Mouse (Mus musculus): ENCODE measurements around the gene Spryd3. TPM values are rescaled to one million over a fixed set of nuclear protein-coding genes. Genes with fewer than 3 reads are reported as not detected.
"Not testable (repeated sequence)": the region's sequence is repeated elsewhere in the genome, so short reads cannot be mapped to it uniquely, and the experiment has no call there.

The Spryd3 gene
- total RNA-seq (2021) = 100 to 1,000 TPM; 141 to 151 TPM

DNA sequence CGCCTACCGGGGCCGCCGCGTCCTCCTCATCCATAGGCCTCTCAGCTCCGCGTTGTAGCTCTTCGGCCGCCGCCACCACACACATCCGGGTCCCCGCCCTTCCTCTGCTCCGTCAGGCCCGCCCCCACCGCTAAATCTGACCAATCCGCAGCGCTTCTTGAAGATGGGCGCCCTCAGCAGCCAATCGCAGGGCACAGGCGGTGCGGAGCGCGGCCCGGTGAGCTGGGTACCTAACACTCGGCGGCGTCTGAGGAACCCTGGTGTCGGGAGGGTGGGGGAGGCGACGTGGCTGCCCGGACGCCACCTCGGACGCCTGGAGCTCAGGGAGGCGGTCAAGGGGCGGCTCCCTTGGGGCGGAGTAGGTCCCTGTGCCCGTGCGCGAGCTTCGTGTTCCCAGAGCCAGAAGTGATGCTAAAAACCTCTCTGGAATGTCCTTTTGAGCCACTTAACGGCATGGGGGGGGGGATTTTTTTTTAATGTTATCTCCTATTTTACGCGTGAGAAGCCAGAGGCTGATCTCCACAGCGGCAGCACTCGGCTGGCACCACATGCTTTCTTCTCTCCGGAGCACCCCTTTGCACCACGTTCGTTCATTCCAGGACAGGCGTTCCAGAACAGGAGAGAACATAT lies at the start of gene Spryd3:
Spryd3 (minus strand) TSS at position 106 of the 630 bp plus-strand sequence.
- peak; percentile 98 to 99 for DNase-seq

DNA sequence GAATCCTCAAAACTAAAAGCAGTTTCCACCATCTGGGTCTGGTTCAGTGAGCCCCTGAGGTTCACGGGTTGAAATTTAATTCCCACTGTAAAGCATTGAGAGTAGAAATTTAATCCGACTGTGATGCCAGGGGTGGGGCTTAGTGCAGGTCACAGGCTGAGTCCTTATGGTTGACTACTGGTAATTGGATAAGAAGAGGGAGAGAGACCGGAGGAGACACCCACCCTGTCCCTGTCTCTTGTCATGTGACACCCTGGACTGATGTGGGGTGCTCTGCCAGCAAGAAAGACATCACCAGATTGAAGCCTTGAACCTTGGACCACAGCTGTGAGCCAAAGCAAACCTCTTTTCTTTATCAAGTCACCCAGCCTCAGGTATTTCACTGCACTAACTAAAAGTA lies 47.0 kb upstream of the Spryd3 start:
- DNase-seq = no peak

DNA sequence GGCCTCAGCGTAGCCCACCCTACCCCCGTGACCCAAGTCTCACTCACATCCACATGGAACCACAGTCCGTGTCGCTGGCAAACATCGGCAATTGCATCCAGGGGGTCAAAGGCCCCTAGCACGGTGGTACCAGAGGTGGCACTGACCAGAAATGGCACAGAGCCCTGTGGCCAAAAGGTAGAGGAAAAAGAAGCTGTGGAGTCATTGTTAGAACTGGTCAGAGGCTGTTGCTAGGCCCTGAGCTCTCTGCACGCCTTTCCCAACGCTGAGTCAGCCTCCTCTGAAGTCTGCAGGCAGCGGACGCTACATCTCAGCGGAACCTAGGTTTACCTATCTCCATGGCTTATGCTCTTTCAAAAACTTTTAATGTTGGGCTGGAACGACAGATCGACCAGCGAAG lies 43.9 kb upstream of the Spryd3 start:
- no peak for DNase-seq

DNA sequence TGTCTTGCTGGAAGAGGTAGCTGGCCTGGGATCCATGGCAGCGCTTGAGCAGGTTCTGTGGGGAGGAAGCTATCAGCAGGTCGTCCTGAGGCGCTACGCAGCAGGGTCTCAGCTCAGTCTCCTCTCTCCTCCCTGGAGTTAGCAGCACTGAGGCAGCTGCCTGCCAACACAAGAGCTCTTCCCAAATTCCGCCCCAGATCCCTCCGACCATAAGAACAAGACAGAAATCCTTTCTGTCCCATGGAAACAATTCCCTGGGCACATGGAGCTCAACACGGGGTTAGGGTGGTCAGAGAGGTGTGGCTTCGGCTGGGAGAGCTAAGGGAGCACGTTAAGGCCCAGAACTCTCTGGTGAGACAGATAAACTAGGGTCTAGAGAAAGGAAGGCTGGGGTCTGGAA lies 43.1 kb upstream of the Spryd3 start:
- DNase-seq = no peak

DNA sequence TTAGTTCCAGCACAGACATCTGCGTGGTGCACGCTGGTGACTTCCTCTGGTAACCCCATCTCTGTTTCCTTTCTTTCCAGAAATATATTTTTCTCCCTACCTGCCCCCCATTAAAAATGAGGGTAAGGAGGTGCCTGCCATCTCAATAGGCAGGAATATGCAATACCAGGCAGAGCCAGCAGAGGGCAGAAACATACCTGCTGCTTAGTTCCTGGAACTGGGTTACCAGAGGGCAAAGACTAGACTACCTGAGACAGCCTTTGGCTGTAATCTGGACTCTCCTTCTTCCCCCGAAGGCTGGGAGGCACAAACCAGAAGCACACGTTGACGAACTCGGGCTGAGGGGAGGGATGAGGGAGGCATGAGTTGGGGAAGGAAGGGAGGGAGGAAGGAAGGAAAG lies 42.2 kb upstream of the Spryd3 start:
- DNase-seq = peak; percentile 69 to 78

DNA sequence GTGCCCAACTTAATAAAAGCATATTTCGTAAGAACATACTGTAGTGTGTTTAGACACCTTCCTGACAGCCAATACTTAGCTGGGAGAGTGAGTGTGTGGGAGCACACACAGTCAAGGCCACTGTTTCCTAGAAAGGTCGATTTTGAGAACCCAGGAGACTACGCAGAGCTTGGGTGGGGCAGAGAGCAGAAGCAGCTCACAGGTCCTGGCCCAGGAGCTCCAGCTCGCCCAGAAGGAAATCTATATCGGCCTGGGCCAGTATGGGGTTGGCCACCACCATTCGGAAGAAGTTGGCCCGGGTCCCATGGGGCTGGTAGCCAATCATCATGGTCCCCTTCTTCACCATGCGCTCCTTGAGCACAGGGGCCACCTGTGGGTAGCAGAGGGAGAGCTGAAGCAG lies 41.4 kb upstream of the Spryd3 start:
- DNase-seq = no peak

DNA sequence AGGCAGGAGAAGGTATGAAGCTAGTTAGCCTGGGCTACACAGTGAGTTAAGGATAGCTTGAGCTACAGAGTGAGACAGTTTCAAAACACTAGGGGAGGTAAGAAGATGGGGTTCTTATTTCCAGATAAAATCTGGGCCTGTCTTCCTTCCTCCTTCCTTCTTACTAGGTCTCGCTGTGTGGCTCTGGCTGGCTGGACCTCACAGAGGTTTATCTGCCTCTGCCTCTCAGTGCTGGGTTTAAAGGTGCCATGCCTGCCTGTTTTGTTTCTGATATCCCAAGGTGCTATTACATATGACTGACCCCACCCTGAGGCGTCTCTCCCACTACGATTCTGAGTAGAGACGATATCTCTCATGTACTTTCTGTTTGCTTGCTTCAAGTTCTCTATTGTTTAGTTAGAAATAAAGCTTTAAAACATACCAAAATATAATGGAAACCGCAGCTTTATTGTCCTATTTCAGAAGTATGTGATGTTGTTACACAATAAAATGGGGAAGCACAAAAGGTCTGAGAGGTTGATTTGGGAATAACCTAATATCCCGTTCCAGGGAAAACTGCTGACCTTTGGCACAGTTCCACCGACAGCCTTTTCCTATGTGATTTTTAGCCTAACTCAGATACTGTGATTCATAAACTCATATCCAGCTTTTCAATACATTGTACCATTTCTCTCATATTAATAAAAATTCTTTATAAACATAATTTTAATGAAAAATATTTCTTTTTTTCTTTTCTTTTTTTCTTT lies 40.7 kb upstream of the Spryd3 start:
- no peak for DNase-seq

DNA sequence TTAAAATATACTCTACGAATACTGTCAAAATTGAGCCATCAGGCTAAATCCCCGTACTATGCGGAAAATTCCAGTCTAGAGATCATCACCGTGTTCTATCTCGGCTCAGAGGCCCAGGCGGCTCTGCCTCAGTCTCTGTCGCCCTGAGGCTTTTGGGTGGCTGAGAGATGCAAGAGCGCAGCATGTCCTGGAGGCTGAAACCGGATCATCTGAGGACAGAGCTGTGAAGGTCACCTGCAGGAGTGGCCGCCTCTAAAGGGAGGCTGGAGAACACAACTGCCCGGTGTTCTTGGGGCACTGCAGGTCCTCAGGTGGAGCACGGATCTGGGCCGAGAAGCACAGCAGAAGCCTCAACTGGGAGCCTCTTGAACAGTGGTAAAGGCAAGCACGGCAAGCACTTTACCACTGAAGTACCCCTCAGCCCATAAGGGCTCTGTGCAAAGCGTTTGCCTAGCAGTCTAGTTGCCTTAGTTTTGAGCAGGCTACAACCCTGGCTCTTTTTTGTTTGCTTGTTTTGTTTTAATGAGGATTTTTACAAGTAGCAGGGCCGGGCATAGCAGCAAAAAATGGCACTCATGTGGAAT lies 39.8 kb upstream of the Spryd3 start:
- no peak for DNase-seq

DNA sequence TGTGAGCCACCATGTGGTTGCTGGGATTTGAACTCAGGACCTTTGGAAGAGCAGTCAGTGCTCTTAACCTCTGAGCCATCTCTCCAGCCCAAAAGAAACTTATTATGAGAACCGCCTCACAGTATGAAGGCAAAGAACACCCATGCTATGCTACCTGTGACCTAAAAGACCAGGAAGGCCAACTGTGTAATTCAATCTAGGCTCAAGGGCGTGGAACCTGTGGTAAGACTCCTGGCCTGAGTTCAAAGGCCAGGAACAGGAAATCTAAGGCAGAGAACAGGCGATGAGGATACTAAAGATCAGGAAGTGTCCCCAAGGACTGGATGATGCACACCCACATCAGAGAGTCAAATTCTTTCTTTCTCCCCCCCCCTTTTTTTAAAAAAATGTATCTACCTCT lies 37.5 kb upstream of the Spryd3 start:
- no peak for DNase-seq

DNA sequence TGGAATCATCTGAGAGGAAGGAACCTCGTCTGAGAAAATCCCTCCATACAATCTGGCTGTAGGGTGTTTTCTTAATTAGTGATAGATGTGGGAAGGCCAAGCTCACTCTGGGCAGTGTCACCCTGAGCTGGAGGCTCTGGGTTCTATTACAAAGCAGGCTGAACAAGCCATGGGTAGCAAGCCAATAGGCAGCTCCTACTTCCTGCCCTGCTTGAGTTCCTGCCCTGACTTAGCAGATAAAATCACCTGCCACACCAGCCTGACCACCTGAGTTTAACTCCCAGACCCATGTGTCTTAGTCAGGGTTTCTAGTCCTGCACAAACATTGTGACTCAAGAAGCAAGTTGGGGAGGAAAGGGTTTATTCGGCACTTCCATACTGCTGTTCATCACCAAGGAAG lies 33.0 kb upstream of the Spryd3 start:
- no peak for DNase-seq

DNA sequence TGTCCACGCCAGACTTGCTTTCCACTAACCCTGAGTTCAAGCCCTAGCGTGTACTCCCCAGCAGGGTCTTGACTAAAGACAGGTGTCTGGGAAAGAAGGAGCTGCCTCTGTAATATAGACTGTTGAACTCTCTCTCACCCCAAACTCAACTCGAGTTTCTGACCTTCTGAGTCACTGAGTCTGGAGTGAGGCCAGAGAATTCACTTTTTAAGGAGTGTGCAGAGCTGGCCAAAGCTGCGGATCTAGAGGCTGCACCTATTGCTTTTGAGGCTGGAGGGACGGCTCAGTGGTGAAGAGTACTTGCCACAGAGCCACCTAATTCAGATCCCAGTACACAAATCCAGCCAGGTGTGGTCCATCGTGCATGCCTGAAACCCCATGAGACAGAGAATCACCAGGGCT lies 31.6 kb upstream of the Spryd3 start:
- no peak for DNase-seq

DNA sequence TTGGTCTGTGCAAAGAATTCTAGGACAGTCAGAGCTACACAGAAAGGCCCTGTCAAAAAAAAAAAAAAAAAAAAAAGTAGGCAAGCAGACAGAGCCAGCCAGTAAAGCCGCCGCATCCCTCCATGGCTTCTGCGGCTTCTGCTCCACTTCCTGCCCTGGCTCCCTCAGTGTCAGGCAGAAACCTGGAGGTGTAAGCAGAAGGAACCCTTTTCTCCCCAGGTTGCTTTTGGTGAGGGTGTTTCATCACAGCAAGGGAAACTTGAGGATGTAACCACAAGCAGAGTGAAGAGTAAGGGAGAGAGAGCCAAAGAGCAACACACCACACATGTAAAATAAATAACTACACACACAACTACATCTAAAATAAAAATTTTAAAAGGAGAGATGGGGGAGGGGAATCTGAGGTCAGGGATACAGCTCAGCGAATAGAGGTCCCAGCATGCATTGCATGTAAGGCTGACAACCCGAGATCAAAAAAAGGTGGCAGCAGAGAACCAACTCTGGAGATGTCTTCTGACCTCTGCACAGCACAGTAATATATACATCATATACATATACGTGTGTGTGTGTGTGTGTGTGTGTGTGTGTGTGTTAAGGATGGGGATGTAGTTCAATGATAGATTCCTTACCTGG lies 29.6 kb upstream of the Spryd3 start:
- no peak for DNase-seq

DNA sequence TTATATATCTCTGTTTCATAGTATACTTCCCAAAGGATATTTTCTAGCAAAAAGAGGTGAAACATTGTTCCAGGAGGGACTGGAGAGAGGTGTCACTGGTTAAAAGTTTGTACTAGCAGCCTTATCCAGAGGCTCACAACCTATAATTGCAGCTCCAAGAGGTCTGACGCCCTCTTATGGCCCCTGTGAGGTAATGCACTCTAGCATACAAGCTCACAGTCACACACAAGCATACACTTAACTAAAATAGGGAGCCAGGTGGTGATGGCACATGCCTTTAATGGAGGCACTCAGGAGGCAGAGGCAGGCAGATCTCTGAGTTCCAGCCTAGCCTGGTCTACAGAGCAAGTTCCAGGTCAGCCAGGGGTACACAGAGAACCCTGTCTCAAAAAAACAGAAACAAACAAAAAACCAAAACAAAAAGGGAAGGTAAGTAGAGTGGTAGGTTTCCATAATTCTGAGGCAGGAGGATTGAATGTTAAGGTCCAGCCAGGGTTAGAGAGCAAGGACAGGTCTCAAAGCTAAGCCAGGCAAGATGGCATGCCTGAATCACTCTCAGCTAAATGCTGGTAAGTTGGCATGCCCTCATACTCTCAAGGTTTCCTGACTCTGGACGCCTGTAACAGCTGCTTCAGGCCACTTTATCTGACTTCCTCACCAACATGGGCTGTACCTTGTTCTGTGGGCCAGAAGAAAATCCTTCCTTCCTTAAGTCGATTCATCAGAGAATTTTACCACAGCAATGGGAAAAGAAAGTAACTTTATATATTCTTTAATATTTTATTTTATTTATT lies 28.1 kb upstream of the Spryd3 start:
- no peak for DNase-seq

DNA sequence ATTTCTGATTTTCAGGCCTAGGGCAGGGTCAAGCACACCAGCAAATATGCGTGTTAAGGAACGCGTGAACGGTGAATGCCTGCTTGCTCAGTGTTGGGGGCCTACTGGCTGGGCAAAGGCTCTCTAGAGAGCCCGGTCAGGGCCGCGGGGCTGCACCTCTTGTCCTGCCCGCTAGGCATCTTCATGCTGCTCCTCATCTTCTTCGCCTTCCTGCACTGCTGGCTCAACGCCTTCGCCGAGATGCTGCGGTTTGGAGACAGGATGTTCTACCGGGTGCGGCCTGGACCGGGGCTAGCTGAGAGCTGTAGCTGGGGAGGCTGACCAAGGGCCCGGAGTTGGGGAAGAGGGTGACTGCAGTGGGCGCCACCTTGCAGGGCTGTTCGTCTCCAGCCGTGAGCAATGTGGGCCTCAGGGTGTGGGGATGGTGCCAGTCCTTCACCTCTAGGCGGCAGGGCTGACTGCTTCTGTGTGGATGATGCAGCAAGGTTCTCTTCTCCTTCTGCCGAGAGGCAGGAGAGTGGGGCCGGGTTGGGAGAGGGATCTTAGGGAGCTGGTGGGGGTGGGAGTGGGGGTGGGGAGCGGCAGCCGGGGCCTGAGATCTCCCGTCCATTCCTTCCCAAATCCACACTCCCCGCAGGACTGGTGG lies 24.5 kb upstream of the Spryd3 start:
- no peak for DNase-seq

DNA sequence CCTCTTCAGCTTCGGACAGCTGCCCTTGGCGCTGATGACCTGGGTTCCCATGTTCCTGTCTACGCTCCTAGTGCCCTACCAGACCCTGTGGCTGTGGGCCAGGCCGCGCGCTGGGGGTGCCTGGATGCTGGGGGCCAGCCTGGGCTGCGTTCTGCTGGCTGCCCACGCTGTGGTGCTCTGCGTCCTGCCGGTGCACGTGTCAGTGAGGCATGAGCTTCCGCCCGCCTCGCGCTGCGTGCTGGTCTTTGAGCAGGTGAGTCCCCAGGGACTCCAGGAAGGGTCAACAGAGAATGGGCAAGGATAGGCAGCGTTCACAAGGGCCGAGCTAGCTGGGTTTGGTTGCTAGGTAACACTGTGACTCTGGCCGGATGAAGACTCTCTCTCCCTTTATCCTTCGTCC lies 20.8 kb upstream of the Spryd3 start:
- no peak for DNase-seq

DNA sequence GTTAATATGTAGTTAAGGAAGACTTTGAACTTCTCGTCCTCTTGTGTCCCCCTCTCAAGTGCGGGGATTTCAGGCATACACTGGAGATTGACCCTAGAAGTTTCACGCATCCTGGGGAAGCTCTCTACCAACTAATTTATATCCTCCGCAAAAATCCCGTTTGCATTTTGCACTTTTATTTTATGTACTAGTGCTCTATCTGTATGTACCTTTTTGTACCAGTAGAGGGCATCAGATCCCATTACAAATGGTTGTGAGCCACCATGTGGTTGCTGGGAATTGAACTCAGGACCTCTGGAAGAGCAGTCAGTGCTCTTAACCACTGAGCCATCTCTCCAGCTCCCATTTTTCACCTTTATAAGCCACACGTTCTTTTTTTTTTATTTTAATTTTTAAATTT lies 19.0 kb upstream of the Spryd3 start:
- DNase-seq = not testable (repeated sequence)

DNA sequence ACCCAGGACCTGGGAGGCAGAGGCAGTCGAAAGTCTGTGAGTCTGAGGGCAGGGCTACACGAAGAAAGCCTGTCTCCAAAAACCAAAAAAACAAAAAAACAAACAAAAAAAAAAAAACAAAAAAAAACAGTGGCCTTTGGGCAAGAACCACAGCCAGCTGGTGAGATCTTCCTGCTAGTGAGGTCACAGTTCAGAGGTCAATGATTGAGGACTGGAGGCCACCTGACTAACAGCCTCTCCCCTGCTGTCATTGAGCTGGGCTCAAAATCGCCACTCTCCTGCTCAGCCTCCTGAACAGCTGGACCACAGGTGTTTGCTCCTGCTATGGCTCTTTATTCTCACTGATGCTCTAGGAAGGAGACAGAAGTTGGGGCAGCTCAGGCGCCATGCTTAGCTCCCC lies 16.6 kb upstream of the Spryd3 start:
- no peak for DNase-seq

DNA sequence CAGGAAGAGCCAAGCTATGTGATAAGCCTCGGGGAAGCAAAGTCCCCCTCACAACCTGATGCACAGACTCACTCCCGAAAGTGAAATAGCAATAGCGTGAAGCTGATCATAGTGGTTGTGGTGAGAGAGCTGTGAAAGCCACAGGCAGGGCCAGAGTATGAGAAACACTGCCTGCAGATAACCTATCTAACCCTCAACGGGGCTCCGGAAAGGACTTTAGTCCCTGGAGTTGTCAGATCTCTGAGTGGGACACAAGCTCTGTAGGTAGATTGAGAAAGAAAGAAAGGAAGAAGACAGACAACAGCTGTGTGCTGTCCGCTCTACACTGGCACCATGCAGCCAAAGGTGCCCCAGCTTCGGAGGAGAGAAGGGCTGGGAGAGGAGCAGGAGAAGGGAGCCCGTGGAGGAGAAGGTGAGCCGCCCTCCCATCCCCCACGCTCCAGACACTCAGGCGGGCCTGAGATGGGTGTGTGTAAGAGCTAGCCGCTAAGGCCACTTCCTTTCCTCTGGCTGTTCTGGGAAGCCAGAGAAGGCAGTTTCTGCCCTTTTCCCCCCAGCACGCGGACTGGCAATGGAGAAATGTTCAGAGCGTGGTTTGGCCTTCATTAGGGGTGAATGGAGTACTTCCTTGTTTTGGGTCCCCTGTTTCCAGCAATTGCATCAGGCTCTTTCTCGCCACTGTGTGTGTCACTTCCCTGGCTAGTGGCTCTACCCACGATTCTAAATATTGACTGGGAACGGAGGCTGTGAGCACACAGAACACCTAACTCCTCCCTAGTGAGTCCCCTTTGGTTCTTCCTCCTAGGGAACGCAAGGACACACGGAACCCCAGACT lies 14.5 kb upstream of the Spryd3 start, which contains the start of gene Soat2:
Soat2 (plus strand) TSS at position 226 of the 835 bp plus-strand sequence.
- no peak for DNase-seq

DNA sequence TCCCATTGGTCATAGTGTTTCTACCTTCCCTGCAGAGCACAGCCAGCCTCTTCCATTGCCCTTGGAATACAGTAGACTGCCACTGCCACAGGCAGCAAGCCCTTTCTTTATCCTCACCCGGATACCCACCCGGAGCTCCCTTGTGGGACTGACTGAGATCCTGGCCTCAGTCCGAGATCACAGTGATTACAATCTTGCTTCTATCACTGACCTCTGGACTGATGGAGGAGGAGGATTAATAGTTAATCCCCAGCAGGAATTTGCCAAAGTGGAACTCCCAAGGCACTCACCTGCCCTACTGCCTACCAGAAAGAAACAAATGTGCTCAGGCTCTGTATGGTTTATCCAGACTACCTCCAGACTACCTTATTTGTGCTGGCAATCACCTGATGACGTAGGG lies 13.5 kb upstream of the Spryd3 start:
- no peak for DNase-seq

DNA sequence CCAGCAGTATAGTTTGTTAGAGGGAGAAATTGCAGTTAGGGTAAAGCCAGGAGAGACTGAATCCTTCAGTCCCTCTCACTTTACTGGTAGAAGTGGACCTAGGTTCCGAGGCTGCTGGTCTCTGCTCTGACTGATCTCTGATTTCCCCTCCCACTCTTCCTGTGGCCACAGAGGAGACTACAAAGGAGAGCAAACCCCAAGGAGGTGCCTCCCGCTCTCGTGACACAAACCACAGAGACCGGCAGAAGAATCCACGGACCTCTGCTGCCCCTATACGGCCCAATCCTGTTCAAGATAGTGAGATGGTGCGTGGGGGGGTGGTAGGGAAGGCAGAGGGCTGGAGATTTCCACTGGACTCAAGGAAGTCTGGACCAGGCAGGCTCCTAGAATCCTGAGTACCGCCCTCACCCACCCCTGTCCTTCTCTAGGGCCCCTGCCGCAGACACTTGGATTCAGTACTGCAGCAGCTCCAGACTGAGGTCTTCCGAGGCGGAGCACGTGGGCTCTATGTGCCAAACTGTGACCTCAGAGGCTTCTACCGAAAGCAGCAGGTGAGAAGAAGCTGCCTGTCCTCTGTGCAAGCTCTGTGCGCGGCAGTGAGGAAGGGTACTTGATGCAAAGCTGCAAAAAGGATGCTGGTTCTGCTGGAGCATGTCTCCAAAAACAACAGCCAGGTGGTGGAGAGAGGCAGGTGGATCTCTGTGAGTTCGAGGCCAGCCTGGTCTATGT lies 11.8 kb upstream of the Spryd3 start:
- no peak for DNase-seq
